8 mouse cellular contexts compared by ENCODE assay signal in the genomic region with DNA sequence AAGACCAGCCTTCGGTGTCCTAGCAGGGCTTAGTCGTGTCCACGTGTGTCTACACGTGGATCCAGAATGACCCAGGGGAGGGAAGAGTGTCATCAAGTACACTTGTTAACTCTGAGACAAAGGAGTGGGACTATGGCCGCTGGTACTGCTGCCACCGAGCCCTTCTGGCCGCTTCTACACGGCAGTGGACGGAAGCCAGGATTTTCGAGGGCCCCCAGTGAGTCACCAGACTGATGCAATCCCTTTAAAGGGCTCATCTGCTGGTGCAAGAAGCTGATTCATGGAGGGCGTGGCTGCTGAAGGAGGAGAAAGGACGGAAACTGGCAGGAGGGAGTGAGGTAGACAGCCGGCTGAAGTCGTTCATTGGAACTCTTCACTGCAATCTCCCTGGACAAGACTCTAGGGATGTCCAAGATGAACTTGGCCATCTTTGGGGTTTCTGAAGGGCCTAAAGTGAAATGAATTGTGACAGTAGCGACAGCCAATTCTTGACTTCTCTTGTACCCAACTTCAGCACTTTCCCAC. TPM values are rescaled to one million over a fixed set of nuclear protein-coding genes. Genes with fewer than 3 reads are reported as not detected.
DNase-seq lines count a peak whose midpoint lies in the region; ATAC-seq lines count a peak whose summit lies in the region.

No protein-coding gene starts in this region.

- intact Hi-C loops in gastrocnemius, postnatal 36 days (cut with DNase I) = no loop called here
- intact Hi-C loops in left cerebral cortex, postnatal 36 days (cut with DNase I) = no loop called here

- WGBS in intestine, embryonic 16.5 days = 1% methylated on average over 15 of the region's 15 CpGs
- 3% methylated on average over 15 of the region's 15 CpGs for WGBS in midbrain, embryonic 10.5 days

- H3K4me3 ChIP-seq in intestine, embryonic 16.5 days (ENCODE audit: low read length) = peak overlapping the region; percentile 85
- peak overlapping the region; percentile 98 for H3K4me3 ChIP-seq in midbrain, embryonic 10.5 days

- peak overlapping the region; percentile 83 for H3K27ac ChIP-seq in intestine, embryonic 16.5 days (ENCODE audit: low read length)
- H3K27ac ChIP-seq in midbrain, embryonic 10.5 days (replicated peaks) = peak overlapping the region; percentile 89

- peaks cover 33% of the 10 kb centered on the region for H3K4me1 ChIP-seq in intestine, embryonic 16.5 days (ENCODE audit: control insufficient read depth, insufficient read depth, low read length)
- peaks cover 52% of the 10 kb centered on the region for H3K4me1 ChIP-seq in midbrain, embryonic 10.5 days

- H3K4me2 ChIP-seq in intestine, embryonic 16.5 days (ENCODE audit: low read depth, low read length) = peak overlapping the region; percentile 83

- H3K36me3 ChIP-seq in intestine, embryonic 16.5 days (ENCODE audit: control insufficient read depth, insufficient read depth, low read length) = no peaks in the 10 kb centered on the region; the same call in 1 of the 2 replicates
- H3K36me3 ChIP-seq in midbrain, embryonic 10.5 days = peaks cover 22% of the 10 kb centered on the region

- no peaks in the 10 kb centered on the region for H3K27me3 ChIP-seq in intestine, embryonic 16.5 days (replicated peaks; ENCODE audit: control insufficient read depth, insufficient read depth, low read length)
- H3K27me3 ChIP-seq in midbrain, embryonic 10.5 days (ENCODE audit: low read depth, poor library complexity, severe bottlenecking) = no peaks in the 10 kb centered on the region

- no peaks in the 10 kb centered on the region for H3K9me3 ChIP-seq in intestine, embryonic 16.5 days (ENCODE audit: control insufficient read depth, low read length)
- no peaks in the 10 kb centered on the region for H3K9me3 ChIP-seq in midbrain, embryonic 10.5 days (replicated peaks)

- peak; percentile 86 for ATAC-seq in intestine, embryonic 16.5 days

- peak overlapping the region; percentile 45 for H3K9ac ChIP-seq in intestine, embryonic 16.5 days (ENCODE audit: low read depth, low read length)

- peak; percentile 97 for DNase-seq in adrenal gland, adult 2 months
- DNase-seq in embryo, embryonic 11.5 days (ENCODE audit: low read depth, low spot score) = peak; percentile 43
- DNase-seq in gastrocnemius, postnatal 36 days = peak; percentile 84 to 88
- peak; percentile 84 to 86 for DNase-seq in left cerebral cortex, postnatal 36 days (ENCODE audit: low spot score in 2 of 2)
- DNase-seq in midbrain, embryonic 10.5 days (ENCODE audit: low spot score) = peak; percentile 61
- peak; percentile 79 to 86 for DNase-seq in right cerebral cortex, postnatal 36 days (ENCODE audit: low spot score in 2 of 2)
- peak; percentile 83 to 90 for DNase-seq in urinary bladder, postnatal 4 days (ENCODE audit: low spot score in 2 of 2)

RNA-seq across cellular contexts. Expression of gene Stk40, which starts 0.6 kb away (rescaled TPM):
- total RNA-seq in adrenal gland, adult 2 months (2021) = 10 to 100 TPM; 43.0 to 56.0 TPM
- polyA plus RNA-seq in adrenal gland, adult 2 months (2012; rRNA removed) = 33.2 and 33.5 TPM in 2 replicates
- total RNA-seq in gastrocnemius, postnatal 36 days (2021) = 10 to 100 TPM; 74.6 to 80.1 TPM
- 26.1 and 28.5 TPM in 2 replicates for polyA plus RNA-seq in intestine, embryonic 16.5 days (2015; fragmentation: Nextera tagmentation; extraction: Ambion mirVana)
- total RNA-seq in left cerebral cortex, postnatal 36 days (2021) = 10 to 100 TPM; 27.4 to 30.4 TPM
- 45.0 and 48.9 TPM in 2 replicates for polyA plus RNA-seq in midbrain, embryonic 10.5 days (2016; fragmentation: Nextera tagmentation; extraction: Ambion mirVana)

RNA-seq across cellular contexts. Expression of gene Lsm10, which starts 6.7 kb away (rescaled TPM):
- total RNA-seq in adrenal gland, adult 2 months (2021) = 10 to 100 TPM; 23.4 to 30.7 TPM
- 29.3 and 32.5 TPM in 2 replicates for polyA plus RNA-seq in adrenal gland, adult 2 months (2012; rRNA removed)
- total RNA-seq in gastrocnemius, postnatal 36 days (2021) = 1 to 10 TPM; 5.8 to 7.6 TPM
- polyA plus RNA-seq in intestine, embryonic 16.5 days (2015; fragmentation: Nextera tagmentation; extraction: Ambion mirVana) = 54.8 and 57.5 TPM in 2 replicates
- total RNA-seq in left cerebral cortex, postnatal 36 days (2021) = 10 to 100 TPM; 13.0 to 14.5 TPM
- polyA plus RNA-seq in midbrain, embryonic 10.5 days (2016; fragmentation: Nextera tagmentation; extraction: Ambion mirVana) = 48.6 and 49.1 TPM in 2 replicates

RNA-seq across cellular contexts. Expression of gene Eva1b, which starts 44.4 kb away (rescaled TPM):
- total RNA-seq in adrenal gland, adult 2 months (2021) = 10 to 100 TPM; 13.3 to 35.0 TPM
- 111 and 156 TPM in 2 replicates for polyA plus RNA-seq in adrenal gland, adult 2 months (2012; rRNA removed)
- total RNA-seq in gastrocnemius, postnatal 36 days (2021) = 1 to 10 TPM; 5.5 to 6.8 TPM
- 34.7 and 35.4 TPM in 2 replicates for polyA plus RNA-seq in intestine, embryonic 16.5 days (2015; fragmentation: Nextera tagmentation; extraction: Ambion mirVana)
- 1 to 10 TPM; 3.0 to 3.8 TPM for total RNA-seq in left cerebral cortex, postnatal 36 days (2021)
- polyA plus RNA-seq in midbrain, embryonic 10.5 days (2016; fragmentation: Nextera tagmentation; extraction: Ambion mirVana) = 22.1 and 25.0 TPM in 2 replicates

RNA-seq across cellular contexts. Expression of gene Oscp1, which starts 44.8 kb away (rescaled TPM):
- 10 to 100 TPM in 1 of 2 experiments, 1 to 10 TPM in 1; 9.5 to 10.9 TPM for total RNA-seq in adrenal gland, adult 2 months (2021)
- polyA plus RNA-seq in adrenal gland, adult 2 months (2012; rRNA removed) = 1.6 and 2.1 TPM in 2 replicates
- 1 to 10 TPM; 1.2 to 2.5 TPM for total RNA-seq in gastrocnemius, postnatal 36 days (2021)
- 7.2 and 11.1 TPM in 2 replicates for polyA plus RNA-seq in intestine, embryonic 16.5 days (2015; fragmentation: Nextera tagmentation; extraction: Ambion mirVana)
- 10 to 100 TPM; 51.3 to 57.3 TPM for total RNA-seq in left cerebral cortex, postnatal 36 days (2021)
- 33.2 and 34.7 TPM in 2 replicates for polyA plus RNA-seq in midbrain, embryonic 10.5 days (2016; fragmentation: Nextera tagmentation; extraction: Ambion mirVana)

RNA-seq across cellular contexts. Expression of gene Mrps15, which starts 56.4 kb away (rescaled TPM):
- 100 to 1,000 TPM in 1 of 2 experiments, 10 to 100 TPM in 1; 77.2 to 112 TPM for total RNA-seq in adrenal gland, adult 2 months (2021)
- polyA plus RNA-seq in adrenal gland, adult 2 months (2012; rRNA removed) = 196 TPM in 2 replicates
- total RNA-seq in gastrocnemius, postnatal 36 days (2021) = 10 to 100 TPM; 69.8 to 74.3 TPM
- polyA plus RNA-seq in intestine, embryonic 16.5 days (2015; fragmentation: Nextera tagmentation; extraction: Ambion mirVana) = 142 and 151 TPM in 2 replicates
- 10 to 100 TPM; 41.0 to 43.1 TPM for total RNA-seq in left cerebral cortex, postnatal 36 days (2021)
- polyA plus RNA-seq in midbrain, embryonic 10.5 days (2016; fragmentation: Nextera tagmentation; extraction: Ambion mirVana) = 138 and 153 TPM in 2 replicates

Comparison
In these comparisons a context has a peak if more than half of its experiments do, and no peak if none do; other contexts are left out.
1. Peak in every context shown above with its lines: DNase-seq, ATAC-seq, H3K4me3 ChIP-seq and H3K27ac ChIP-seq.
2. DNase-seq: peak in every context shown above with its lines; median percentile 97 in adrenal gland, adult 2 months; 86 in urinary bladder, postnatal 4 days; 86 in gastrocnemius, postnatal 36 days; 85 in left cerebral cortex, postnatal 36 days; 82 in right cerebral cortex, postnatal 36 days; 61 in midbrain, embryonic 10.5 days; 43 in embryo, embryonic 11.5 days.